Comparison of ENCODE assay signal across 35 mouse cellular contexts in genomic region chr10:68172906-68173305, GRCm38 (mm10).
"Had no signal": no experiment of that assay in that cellular context is flagged by ENCODE, and none has a peak within 500 bp of the region (broad histone marks: within the 10 kb centered on the region; RNA-seq: fewer than 3 reads in every experiment).

No protein-coding gene starts in this region.

- H3K27ac ChIP-seq: heart, embryonic 10.5 days; heart, embryonic 13.5 days; heart, embryonic 15.5 days; hindbrain, embryonic 10.5 days; hindbrain, embryonic 12.5 days; hindbrain, embryonic 13.5 days; hindbrain, embryonic 14.5 days; hindbrain, embryonic 15.5 days; hindbrain, postnatal 0 days; intestine, embryonic 15.5 days; kidney, postnatal 0 days; layer of hippocampus, adult 2 months had no signal

- H3K27me3 ChIP-seq: heart, embryonic 12.5 days; heart, embryonic 13.5 days; heart, embryonic 15.5 days; hindbrain, embryonic 12.5 days; hindbrain, embryonic 13.5 days; hindbrain, embryonic 15.5 days; intestine, embryonic 15.5 days; kidney, embryonic 15.5 days had no signal

- H3K4me3 ChIP-seq: heart, embryonic 10.5 days; heart, embryonic 12.5 days; heart, embryonic 13.5 days; heart, embryonic 15.5 days; hindbrain, embryonic 10.5 days; hindbrain, embryonic 12.5 days; hindbrain, embryonic 13.5 days; hindbrain, embryonic 15.5 days; intestine, embryonic 15.5 days; kidney, embryonic 15.5 days; layer of hippocampus, adult 2 months had no signal

- H3K36me3 ChIP-seq: heart, embryonic 15.5 days; hindbrain, embryonic 10.5 days; hindbrain, embryonic 12.5 days; hindbrain, embryonic 15.5 days; intestine, embryonic 15.5 days had no signal

- H3K9me3 ChIP-seq: heart, embryonic 10.5 days; heart, embryonic 12.5 days; heart, embryonic 13.5 days; heart, embryonic 15.5 days; hindbrain, embryonic 10.5 days; hindbrain, embryonic 12.5 days; hindbrain, embryonic 13.5 days; hindbrain, embryonic 15.5 days; intestine, embryonic 15.5 days; kidney, embryonic 15.5 days had no signal

- H3K4me2 ChIP-seq: heart, embryonic 11.5 days; heart, embryonic 12.5 days; heart, embryonic 13.5 days; heart, embryonic 15.5 days; hindbrain, embryonic 12.5 days; hindbrain, embryonic 13.5 days; hindbrain, embryonic 14.5 days; hindbrain, embryonic 15.5 days; intestine, embryonic 15.5 days; kidney, embryonic 15.5 days had no signal

- ATAC-seq: hindbrain, embryonic 16.5 days; hindbrain, postnatal 0 days; inflammation-experienced regulatory T-cells, adult 6 months; intestine, embryonic 15.5 days; intestine, embryonic 16.5 days; intestine, postnatal 0 days had no signal

- DNase-seq: heart, postnatal 10 days; heart, postnatal 14 days; heart, postnatal 36 days; heart, postnatal 4 days; kidney, adult 11 months; kidney, adult 18-20 months; kidney, adult 2 months; kidney, adult 8-10 months; kidney, adult 9 months; kidney, postnatal 10 days; kidney, postnatal 14 days; kidney, postnatal 25 days; kidney, postnatal 36 days; kidney, postnatal 4 days; layer of hippocampus, adult 9-11 months; layer of hippocampus, postnatal 36 days had no signal

- H3K9ac ChIP-seq: heart, embryonic 12.5 days; heart, embryonic 13.5 days; heart, embryonic 15.5 days; hindbrain, embryonic 12.5 days; hindbrain, embryonic 13.5 days; hindbrain, embryonic 14.5 days; hindbrain, embryonic 15.5 days; intestine, embryonic 15.5 days; kidney, embryonic 15.5 days had no signal
